Mouse (Mus musculus) kidney, adult 8-10 months (tissue): ENCODE results near the gene C2cd2.

Source experiments
- DNase-seq, 2 experiments: peaks; one replicate each; pipeline ENCODE4 v3.0.0; 2022

Gene C2cd2

GRCm38 (mm10) chr16:97941844-97942243 lies 20.6 kb downstream of the C2cd2 start:
- no peak for DNase-seq

DNA sequence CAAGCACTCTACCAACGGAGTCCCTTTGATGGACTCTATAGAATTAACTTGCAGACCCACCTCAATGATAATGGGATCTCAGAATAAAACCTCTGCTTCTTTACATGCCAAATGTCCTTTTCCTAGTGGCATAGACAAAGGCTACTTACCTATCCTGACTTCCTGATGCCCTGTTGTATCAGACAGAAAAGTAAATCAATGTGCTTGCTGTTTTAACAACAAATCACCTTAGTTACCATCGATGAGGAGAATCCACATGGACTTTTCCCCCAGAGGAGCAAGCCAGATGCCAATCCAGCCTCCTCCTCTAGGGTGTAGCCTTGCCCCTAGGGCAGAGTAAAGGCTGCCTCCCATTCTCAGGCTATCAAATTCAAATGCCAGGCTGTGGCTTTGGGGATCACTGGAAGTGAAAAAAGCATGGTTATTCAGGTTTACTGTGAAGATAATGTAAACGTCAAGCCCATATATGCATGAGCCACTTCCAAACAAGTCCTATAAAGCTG lies 21.9 kb downstream of the C2cd2 start:
- DNase-seq = no peak

GRCm38 (mm10) chr16:97935815-97936214 lies 26.6 kb downstream of the C2cd2 start:
- DNase-seq = no peak

- DNase-seq = no peak
Measured at GRCm38 (mm10) chr16:97930231-97930630, 32.2 kb downstream of the C2cd2 start.

GRCm38 (mm10) chr16:97929520-97929919 lies 32.9 kb downstream of the C2cd2 start:
- DNase-seq = peak; percentile 57 to 71

GRCm38 (mm10) chr16:97927331-97927938 lies 35.0 kb downstream of the C2cd2 start:
- DNase-seq = no peak

- DNase-seq = no peak
Measured at GRCm38 (mm10) chr16:97926381-97926780, 36.0 kb downstream of the C2cd2 start.

GRCm38 (mm10) chr16:97925760-97926159 lies 36.6 kb downstream of the C2cd2 start:
- no peak for DNase-seq

GRCm38 (mm10) chr16:97923700-97924099 lies 38.7 kb downstream of the C2cd2 start:
- no peak for DNase-seq

DNA sequence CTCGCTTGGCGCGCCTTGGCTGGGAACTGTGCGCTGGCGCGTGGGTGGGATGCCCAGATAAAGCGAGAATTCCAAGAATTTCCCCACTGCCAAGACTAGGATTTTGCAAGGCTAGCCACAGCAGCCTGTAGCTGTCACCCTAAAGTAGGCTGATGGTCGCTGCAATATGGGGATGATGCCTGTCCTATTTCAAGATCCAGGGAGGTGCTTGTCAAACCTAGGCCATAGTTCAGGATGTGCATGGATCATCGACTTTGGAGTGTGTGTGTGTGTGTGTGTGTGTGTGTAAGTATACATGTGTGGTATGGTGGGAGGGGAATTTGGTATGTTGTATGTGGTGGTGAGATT lies 39.6 kb downstream of the C2cd2 start:
- no peak for DNase-seq

DNA sequence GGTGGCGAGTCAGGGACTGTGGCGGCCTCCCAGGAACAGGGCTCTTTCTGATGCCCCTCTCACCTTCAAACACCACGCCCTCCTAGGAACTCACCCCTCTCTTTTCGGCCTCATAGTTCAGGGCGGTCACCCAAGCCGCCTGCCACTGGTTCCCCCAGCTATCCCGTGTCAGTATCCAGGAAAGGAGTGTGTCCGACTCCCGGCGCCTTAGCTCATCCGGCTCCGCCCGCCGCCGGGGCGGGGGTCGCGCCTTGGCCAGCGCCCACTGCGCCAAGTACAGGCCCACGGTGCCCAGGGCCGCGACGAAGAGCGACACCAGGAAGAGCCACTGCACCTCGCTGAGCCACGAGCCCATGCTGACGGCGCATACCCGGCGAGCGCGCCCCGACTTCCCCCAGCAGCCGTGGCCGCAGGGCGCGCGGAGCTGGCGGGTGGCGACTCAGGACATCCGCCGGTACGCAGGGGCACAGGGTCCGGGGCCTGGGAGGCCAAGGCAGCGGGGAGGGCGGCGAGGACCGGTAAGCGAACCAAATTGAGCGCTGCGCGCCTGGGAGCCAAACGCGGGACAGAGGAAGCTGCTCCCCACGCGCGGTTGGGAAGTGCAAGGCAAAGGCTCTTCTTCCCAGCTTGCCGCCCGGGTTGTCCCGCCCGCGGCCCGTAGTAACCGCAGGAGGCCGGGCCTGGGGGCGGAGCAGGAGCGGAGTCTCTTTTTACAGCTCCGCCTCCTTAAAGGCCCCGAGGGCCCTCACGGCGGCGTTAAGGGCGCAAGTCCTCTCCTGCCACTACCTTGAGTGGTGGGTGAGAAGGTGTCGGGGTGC lies 40.2 kb downstream of the C2cd2 start:
- DNase-seq = peak; percentile 86 to 90

- DNase-seq = peak in 1 of 2 experiments; percentile 25
Measured at GRCm38 (mm10) chr16:97920621-97921020, 41.8 kb downstream of the C2cd2 start.

DNA sequence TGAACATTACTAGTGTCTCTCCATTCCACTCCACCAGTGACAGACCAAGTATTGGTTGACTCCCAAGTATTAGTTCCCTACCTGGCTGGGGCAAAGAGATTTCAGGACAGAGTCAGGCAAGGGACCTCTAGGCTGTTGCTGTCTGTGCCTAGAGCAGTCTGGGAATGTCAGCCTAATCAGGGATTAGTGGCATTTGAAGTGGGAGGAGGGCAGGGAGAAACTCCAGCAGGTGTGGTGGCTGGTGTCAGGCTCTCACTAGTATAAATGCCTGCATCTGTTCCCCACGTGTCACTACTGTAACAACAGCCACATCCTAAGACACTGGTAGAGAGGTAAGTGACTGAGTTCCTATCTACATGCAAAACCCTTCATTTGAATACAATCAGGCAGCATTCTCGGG lies 42.6 kb downstream of the C2cd2 start:
- DNase-seq = no peak

DNA sequence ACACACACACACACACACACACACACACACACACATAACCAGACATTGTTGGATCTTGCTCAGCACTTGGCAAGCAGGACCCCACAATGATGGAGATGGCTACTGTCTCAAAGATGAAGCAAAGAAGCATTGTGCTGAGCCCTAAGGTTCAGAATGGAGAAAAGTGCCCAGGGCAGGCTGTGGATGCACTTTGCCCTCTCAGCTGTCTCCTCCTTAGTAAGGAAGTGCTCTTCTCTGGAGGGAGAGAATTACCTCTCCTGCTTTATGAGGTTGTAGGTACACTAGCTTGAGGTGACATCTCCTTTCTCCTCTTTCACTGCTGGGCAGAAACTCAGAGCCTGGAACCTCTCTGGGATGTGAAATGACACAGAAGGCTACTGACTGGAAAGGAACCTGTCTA lies 49.5 kb downstream of the C2cd2 start:
- DNase-seq = peak in 1 of 2 experiments; percentile 30

DNA sequence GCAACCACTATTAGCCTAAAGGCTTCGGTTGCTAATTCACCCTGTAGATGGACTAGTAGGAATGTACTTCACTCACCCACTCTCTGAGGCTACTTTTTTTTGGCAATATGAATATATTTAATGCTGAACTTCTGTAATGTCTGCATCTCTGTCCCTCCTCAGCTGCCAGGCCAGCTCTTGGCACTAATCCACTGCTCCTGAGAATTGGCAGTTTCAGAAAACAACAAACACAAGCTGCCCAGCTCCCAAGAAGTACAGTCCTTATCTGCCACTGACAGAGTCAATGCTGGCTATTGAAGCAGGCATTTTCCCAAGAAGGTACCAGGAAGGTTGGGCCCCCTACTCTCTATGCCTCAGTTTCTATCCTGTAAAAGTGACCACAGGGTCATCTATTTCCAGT lies 53.0 kb downstream of the C2cd2 start:
- DNase-seq = no peak

DNA sequence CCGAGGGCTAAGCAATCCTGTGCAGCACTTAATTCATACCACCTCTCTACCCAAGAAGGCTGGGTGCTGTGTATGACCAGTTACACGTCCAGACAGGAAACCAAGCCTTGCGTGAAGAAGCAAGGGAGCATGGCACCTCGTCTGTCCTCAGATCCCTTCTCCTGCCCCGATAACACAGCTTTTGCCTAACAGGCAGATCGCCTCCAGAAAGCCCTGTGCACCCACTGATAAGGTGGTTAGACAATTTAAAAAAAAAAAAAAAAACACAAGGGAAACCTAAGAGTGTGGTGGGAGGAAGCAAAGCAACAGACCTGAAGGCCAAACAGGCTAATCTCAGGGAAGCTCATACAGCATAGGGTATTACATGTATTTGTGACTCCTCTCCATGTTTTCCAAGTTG lies 54.9 kb downstream of the C2cd2 start:
- no peak for DNase-seq

DNA sequence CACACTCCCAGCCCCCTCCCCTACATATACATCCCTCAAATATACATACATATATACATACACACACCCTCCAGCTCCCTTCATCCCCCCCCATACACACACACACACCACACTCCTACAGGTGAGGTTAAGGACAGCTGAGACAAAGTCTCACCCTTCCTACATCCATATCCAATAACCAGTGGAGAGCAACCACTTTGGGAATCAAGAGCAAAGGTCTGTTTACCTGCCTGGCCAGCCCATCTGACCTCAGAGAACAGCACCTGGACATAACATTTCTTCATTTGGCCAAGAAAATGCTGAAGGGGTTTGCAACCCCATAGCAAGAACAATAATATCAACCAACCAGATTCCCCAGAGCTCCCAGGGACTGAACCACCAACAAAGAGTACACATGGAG lies 56.1 kb downstream of the C2cd2 start:
- no peak for DNase-seq

DNA sequence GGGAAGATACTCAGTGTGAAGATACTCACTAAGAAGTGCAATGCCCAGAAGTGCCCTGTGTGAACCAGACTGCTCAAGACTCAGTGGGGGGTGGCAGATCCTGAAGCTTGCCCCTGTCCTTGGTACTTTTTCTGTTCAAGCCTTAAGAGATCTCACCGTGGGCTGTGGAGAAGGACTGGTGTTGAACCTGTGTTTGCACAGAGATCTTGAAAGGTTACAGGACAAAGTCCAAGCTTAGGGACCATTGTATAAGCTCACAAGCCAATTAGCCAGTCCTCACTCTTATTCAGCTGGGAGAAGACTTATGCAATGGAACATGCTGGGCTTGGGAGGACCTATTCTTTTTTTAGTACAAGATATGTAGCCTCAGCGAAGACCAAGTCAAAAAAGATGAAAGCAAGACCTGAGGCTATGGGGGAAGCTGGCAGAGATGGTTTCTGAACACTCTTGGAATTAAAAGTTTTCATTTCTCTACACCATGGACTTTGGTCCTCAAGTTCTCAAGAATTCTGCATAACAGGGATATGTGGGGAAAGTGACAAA lies 56.9 kb downstream of the C2cd2 start:
- no peak for DNase-seq

DNA sequence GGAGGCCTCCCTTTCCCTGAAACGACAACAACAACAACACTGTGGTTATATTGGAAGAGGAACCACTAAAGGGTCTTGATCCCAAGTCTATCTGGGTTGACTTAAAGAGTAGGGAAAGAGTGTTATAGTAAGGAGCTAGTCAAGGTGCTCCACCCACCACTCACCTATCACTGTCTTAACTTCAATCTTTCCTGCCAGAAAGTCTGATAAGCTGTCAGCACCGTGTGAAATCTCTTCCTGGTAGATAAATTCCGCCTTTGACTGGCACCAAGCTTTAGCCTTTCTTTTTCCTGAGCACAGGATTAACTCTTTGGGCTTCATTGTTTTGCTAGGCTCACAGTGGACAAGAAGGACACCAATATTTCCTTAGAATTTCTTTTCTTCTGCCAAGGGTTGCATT lies 58.4 kb downstream of the C2cd2 start:
- no peak for DNase-seq

DNA sequence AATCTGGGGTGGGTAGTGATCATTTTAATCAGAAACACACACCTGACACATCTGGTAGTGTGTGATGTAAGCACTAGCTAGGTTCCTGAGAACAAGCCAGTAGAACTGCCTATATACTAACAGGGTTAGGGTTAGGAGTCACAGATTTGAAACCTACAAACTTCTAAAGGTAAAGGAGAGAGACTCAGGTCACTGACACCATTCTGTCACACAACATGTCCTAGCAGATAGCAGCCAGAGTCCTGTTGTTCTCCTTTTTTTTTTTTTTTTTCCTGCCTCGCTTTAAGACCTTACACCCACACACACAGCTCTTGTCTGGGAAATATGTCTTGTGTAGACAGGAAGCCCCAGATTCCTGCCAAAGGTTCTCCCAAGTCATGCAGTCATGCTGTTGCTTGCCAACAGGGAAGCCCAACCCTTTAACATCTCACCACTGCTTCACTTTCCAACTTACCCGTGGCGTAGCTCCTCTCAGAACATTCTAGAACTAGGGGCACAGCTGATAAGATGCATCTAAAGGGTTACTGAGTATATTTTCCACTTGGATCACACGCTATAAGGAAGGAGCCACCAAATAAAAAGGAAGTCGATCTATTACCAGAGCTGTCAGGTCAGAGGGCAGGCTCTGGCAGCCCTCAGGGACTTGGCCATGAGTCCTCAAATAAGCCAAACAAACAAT lies 64.9 kb downstream of the C2cd2 start:
- DNase-seq = peak; percentile 44 to 70

DNA sequence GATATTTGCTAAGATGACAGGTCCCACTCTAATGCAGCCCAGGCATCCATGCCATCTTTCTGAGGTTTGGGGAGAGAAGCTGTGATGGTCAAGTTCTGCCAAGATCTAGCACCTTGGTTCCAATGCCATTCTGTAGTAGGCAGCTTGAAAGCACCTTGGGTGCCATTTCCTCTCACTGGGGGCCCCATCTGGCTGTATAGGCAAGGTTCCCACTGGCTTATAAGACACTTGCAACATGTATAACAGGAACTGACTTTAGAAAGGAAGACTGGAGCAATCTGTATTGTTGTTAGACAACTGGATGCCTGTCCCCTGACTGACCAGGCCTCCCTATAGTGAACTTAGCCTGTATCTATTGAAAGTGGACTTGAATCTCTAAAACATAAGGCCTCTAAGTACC lies 74.6 kb downstream of the C2cd2 start:
- no peak for DNase-seq

DNA sequence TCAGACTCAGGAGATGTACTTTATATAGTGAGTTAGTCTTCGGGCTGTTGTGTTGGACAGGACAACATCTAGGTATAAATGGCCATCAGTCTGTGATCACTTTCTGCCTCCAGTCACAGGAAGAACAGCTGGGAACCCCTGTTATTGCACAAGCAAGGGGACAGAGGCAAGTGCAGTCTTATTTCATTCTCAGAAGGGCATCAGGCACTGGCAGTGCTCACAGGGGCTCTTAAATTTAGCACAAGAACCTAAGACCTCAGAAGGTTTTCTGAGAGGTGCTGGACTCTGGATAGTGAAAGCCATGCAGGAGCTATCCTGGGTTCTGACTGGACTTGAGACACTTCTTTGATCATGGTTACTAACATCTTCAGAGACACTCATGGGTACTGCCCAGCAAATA lies 78.7 kb downstream of the C2cd2 start:
- no peak for DNase-seq

- DNase-seq = peak; percentile 28 to 43
Measured at GRCm38 (mm10) chr16:97882891-97883290, 79.5 kb downstream of the C2cd2 start.

DNA sequence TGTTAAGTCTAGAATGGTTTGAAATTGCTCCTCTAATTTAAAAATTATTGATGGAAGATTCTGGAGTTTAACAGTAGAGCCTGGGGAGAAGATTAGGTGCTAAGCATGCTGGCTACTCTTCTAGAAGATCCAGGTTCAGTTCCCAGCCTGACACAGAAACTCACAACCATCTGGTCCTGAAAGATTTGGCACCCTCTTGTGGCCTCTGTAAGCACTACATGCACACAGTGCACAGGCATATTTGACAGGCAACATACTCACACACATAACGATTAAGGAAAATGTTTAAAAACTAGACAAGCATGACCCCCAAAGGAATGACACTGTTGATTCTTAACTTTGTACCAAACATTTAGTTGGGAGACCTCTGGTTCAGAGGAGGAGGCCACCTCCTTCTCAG lies 83.3 kb downstream of the C2cd2 start:
- peak; percentile 32 to 70 for DNase-seq
